8 mouse cellular contexts compared by ENCODE assay signal in the genomic region with DNA sequence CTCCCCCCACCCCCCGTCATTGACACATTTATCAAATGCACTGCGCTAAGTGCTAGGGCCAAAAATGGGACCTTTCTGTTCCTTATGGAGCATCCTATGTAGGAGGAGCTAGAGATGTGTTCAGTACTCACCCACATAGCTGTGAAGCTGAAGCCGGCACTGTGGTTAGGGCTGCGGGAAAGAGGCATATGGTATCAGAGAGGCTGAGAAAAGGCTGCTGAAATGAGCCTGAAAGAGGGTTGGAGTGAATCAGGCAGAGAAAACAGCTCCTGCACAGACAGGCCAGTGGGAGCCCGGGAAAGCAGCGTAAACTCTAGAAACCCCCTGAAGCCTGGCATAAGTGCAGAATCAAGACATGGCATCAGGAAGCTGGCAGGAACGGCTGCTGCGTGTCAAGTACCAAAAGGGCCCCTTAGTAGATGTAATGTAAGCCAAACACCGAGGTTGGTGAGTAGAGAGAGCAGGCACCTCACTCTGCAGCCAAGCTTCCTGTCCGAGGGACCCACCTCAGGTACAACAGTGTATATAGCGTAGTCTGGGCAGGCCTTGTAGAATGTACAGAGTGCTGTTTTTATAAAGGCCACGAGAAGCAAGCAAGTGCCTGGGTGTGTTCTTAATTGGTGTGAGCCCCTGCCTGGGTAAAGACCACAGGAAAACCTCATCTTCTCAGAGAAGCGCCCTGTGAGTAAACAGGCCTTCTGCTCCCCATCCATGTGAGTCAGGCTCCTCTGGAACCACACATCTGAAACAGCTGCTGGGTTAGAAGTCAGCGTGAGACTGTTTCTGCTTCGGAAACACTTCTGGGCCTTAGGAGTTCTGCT. TPM values are rescaled to one million over a fixed set of nuclear protein-coding genes. Genes with fewer than 3 reads are reported as not detected.
DNase-seq lines count a peak whose midpoint lies in the region; ATAC-seq lines count a peak whose summit lies in the region.

No protein-coding gene starts in this region.

- peak overlapping the region; percentile 24; the same call in 1 of the 2 replicates for H3K27ac ChIP-seq in forebrain, embryonic 16.5 days (ENCODE audit: low read length)
- 0 out of 2 replicates have a peak overlapping the region, but pooled peaks have one; percentile 5 for H3K27ac ChIP-seq in liver, embryonic 15.5 days (replicated peaks)

- no peak overlapping the region for H3K9ac ChIP-seq in forebrain, embryonic 16.5 days (replicated peaks; ENCODE audit: low read depth, low read length)
- no peak overlapping the region for H3K9ac ChIP-seq in liver, embryonic 15.5 days

- ATAC-seq in forebrain, embryonic 16.5 days: peak; percentile 65
- no peak for ATAC-seq in liver, embryonic 15.5 days (ENCODE audit: insufficient read depth)

- H3K4me2 ChIP-seq in forebrain, embryonic 16.5 days (ENCODE audit: low read length): no peak overlapping the region
- no peak overlapping the region for H3K4me2 ChIP-seq in liver, embryonic 15.5 days

- intact Hi-C loops in gastrocnemius, postnatal 36 days (cut with DNase I): no loop called here

- no peaks in the 10 kb centered on the region for H3K27me3 ChIP-seq in forebrain, embryonic 16.5 days (replicated peaks; ENCODE audit: control insufficient read depth, insufficient read depth, low read length)
- no peaks in the 10 kb centered on the region for H3K27me3 ChIP-seq in liver, embryonic 15.5 days

- H3K9me3 ChIP-seq in forebrain, embryonic 16.5 days (ENCODE audit: control insufficient read depth, low read length): no peaks in the 10 kb centered on the region
- no peaks in the 10 kb centered on the region for H3K9me3 ChIP-seq in liver, embryonic 15.5 days (replicated peaks)

- H3K36me3 ChIP-seq in forebrain, embryonic 16.5 days (ENCODE audit: control insufficient read depth, insufficient read depth): no peaks in the 10 kb centered on the region
- H3K36me3 ChIP-seq in liver, embryonic 15.5 days (replicated peaks): peaks cover 3% of the 10 kb centered on the region; the same call in 1 of the 2 replicates

- peaks cover 25% of the 10 kb centered on the region for H3K4me1 ChIP-seq in forebrain, embryonic 16.5 days (replicated peaks; ENCODE audit: control insufficient read depth, insufficient read depth, low read length)
- peaks cover 43% of the 10 kb centered on the region for H3K4me1 ChIP-seq in liver, embryonic 15.5 days (replicated peaks)

- DNase-seq in cerebellum, postnatal 25 days: peak; percentile 17 to 25
- DNase-seq in cerebellum, adult 9-10 months: no peak
- peak; percentile 11 for DNase-seq in 3134 (ENCODE audit: extremely low read depth, insufficient read length, low spot score)
- no peak for DNase-seq in embryo, embryonic 10 days (ENCODE audit: low spot score)
- DNase-seq in adrenal gland, postnatal 4 days (ENCODE audit: low spot score in 2 of 2): no peak
- DNase-seq in gastrocnemius, postnatal 36 days: no peak

- H3K4me3 ChIP-seq in forebrain, embryonic 16.5 days (replicated peaks; ENCODE audit: low read length): no peak overlapping the region
- no peak overlapping the region for H3K4me3 ChIP-seq in liver, embryonic 15.5 days (replicated peaks)

- WGBS in forebrain, embryonic 16.5 days: 55% methylated on average over 15 of the region's 15 CpGs
- WGBS in liver, embryonic 15.5 days (ENCODE audit: insufficient replicate concordance): 44% methylated on average over 15 of the region's 15 CpGs

RNA-seq across cellular contexts. Expression of gene Arl6ip5, which starts 10.9 kb away (rescaled TPM):
- polyA plus RNA-seq in forebrain, embryonic 16.5 days (2015; fragmentation: Nextera tagmentation; extraction: Ambion mirVana): 116 and 130 TPM in 2 replicates
- polyA plus RNA-seq in liver, embryonic 15.5 days (2015; fragmentation: Nextera tagmentation; extraction: Ambion mirVana): 33.5 and 34.6 TPM in 2 replicates
- total RNA-seq in adrenal gland, postnatal 4 days (2021): 100 to 1,000 TPM in 1 of 2 experiments, 10 to 100 TPM in 1; 97.3 to 105 TPM
- 100 to 1,000 TPM; 133 to 150 TPM for total RNA-seq in gastrocnemius, postnatal 36 days (2021)

RNA-seq across cellular contexts. Expression of gene Uba3, which starts 16.0 kb away (rescaled TPM):
- 99.9 and 101 TPM in 2 replicates for polyA plus RNA-seq in forebrain, embryonic 16.5 days (2015; fragmentation: Nextera tagmentation; extraction: Ambion mirVana)
- polyA plus RNA-seq in liver, embryonic 15.5 days (2015; fragmentation: Nextera tagmentation; extraction: Ambion mirVana): 23.4 and 26.0 TPM in 2 replicates
- 10 to 100 TPM; 57.1 to 59.1 TPM for total RNA-seq in adrenal gland, postnatal 4 days (2021)
- total RNA-seq in gastrocnemius, postnatal 36 days (2021): 10 to 100 TPM; 31.7 to 32.2 TPM

RNA-seq across cellular contexts. Expression of gene Lmod3, which starts 31.1 kb away (rescaled TPM):
- polyA plus RNA-seq in forebrain, embryonic 16.5 days (2015; fragmentation: Nextera tagmentation; extraction: Ambion mirVana): not detected in 2 replicates
- 0.26 and 0.47 TPM in 2 replicates for polyA plus RNA-seq in liver, embryonic 15.5 days (2015; fragmentation: Nextera tagmentation; extraction: Ambion mirVana)
- 1 to 10 TPM; 1.3 to 5.1 TPM for total RNA-seq in adrenal gland, postnatal 4 days (2021)
- total RNA-seq in gastrocnemius, postnatal 36 days (2021): 100 to 1,000 TPM; 126 to 132 TPM

RNA-seq across cellular contexts. Expression of gene Tmf1, which starts 42.5 kb away (rescaled TPM):
- 35.0 and 43.2 TPM in 2 replicates for polyA plus RNA-seq in forebrain, embryonic 16.5 days (2015; fragmentation: Nextera tagmentation; extraction: Ambion mirVana)
- 12.5 and 13.2 TPM in 2 replicates for polyA plus RNA-seq in liver, embryonic 15.5 days (2015; fragmentation: Nextera tagmentation; extraction: Ambion mirVana)
- 10 to 100 TPM; 46.8 to 50.3 TPM for total RNA-seq in adrenal gland, postnatal 4 days (2021)
- 10 to 100 TPM; 37.4 to 42.6 TPM for total RNA-seq in gastrocnemius, postnatal 36 days (2021)

Comparison
In these comparisons a context has a peak if more than half of its experiments do, and no peak if none do; other contexts are left out.
1. DNase-seq: peak in cerebellum, postnatal 25 days (2 of 2) and 3134 (single experiment); none in cerebellum, adult 9-10 months (single experiment), embryo, embryonic 10 days (single experiment), adrenal gland, postnatal 4 days (0 of 2) and gastrocnemius, postnatal 36 days (0 of 2).
2. RNA of gene Lmod3, which starts 31.1 kb away (total RNA-seq): 126 to 132 TPM in gastrocnemius, postnatal 36 days; 1.3 to 5.1 TPM in adrenal gland, postnatal 4 days; every median in the first group is over 10 times any median in the second.